Mouse (Mus musculus) liver, postnatal 0 days (tissue): Measurements from ENCODE around the gene Igf2bp3. TPM values are rescaled to one million over a fixed set of nuclear protein-coding genes. Genes with fewer than 3 reads are reported as not detected.

Experiments
- ATAC-seq: fragments of 200-750 bp; cut with Nextera tagmentation; 2 replicates; pipeline ENCODE4 v1.8.0; 2017; ENCODE audit warnings: mild to moderate bottlenecking, moderate library complexity
- DNase-seq: peaks from one replicate; pipeline ENCODE4 v3.0.0-alpha.2; 2016
- H3K27ac ChIP-seq: fragments of 300-500 bp; sonication (generic); 2 replicates; pipeline ENCODE4 v1.5.1; 2014; ENCODE audit warnings: antibody characterized with exemption, moderate library complexity, mild to moderate bottlenecking, low read depth
- H3K27me3 ChIP-seq: fragments of 300-500 bp; sonication (generic); 2 replicates; pipeline ENCODE4 v1.6.1; 2014; ENCODE audit warnings: low read length, control low read depth, mixed read lengths; ENCODE audit not compliant: insufficient read depth
- H3K36me3 ChIP-seq: fragments of 300-500 bp; sonication (generic); replicated peaks from 2 replicates; pipeline ENCODE4 v1.6.1; 2014; ENCODE audit warnings: mild to moderate bottlenecking, control low read depth, low read length, moderate library complexity, mixed read lengths; ENCODE audit not compliant: insufficient read depth
- H3K4me1 ChIP-seq: fragments of 300-500 bp; sonication (generic); 2 replicates; pipeline ENCODE4 v1.6.1; 2014; ENCODE audit warnings: antibody characterized with exemption, mild to moderate bottlenecking, control low read depth; ENCODE audit not compliant: insufficient read depth
- H3K4me2 ChIP-seq: fragments of 300-500 bp; sonication (generic); 2 replicates; pipeline ENCODE4 v1.6.1; 2014; ENCODE audit warnings: low read depth, mild to moderate bottlenecking, low read length, moderate library complexity, mixed read lengths
- H3K4me3 ChIP-seq: fragments of 300-500 bp; sonication (generic); 2 replicates; pipeline ENCODE4 v1.5.1; 2014; ENCODE audit warnings: low read depth, low read length
- H3K9ac ChIP-seq: fragments of 300-500 bp; sonication (generic); replicated peaks from 2 replicates; pipeline ENCODE4 v1.6.1; 2014; ENCODE audit warnings: mild to moderate bottlenecking, moderate library complexity
- H3K9me3 ChIP-seq: fragments of 300-500 bp; sonication (generic); 2 replicates; pipeline ENCODE4 v1.6.1; 2016; ENCODE audit warnings: mild to moderate bottlenecking, control low read depth, low read length, mixed read lengths
- CTCF ChIP-seq: sonication (generic); IDR thresholded peaks from 2 replicates; pipeline ENCODE4 v1.5.1; 2016; ENCODE audit warnings: antibody characterized with exemption, low read depth
- EP300 ChIP-seq: IDR thresholded peaks from 2 replicates; pipeline ENCODE4 v1.6.1; 2016; ENCODE audit warnings: antibody characterized with exemption, low read depth, mild to moderate bottlenecking
- WGBS: fragments of 180-500 bp; shearing (Covaris S2); extraction: QIAGEN DNeasy Blood & Tissue Kit; methylation state at CpG from one replicate; pipeline ENCODE4 v1.1.7; 2014; ENCODE audit not compliant: insufficient replicate concordance; 5-methylcytosine and 5-hydroxymethylcytosine counted together
- polyA plus RNA-seq: library from polyadenylated mRNA; unstranded; fragments of >200 nt; fragmentation: Nextera tagmentation; extraction: Ambion mirVana; gene quantifications from 2 replicates; pipeline ENCODE4 v1.2.1, GENCODE M21; 2015

Igf2bp3 gene
- polyA plus RNA-seq, 1 experiment from 2014 or later = 31.3 TPM

- Histone ChIP-seq H3K4me2 (no peak overlapping the region), H3K9ac (no peak overlapping the region), H3K27ac (no peak overlapping the region), H3K9me3 (no peaks in the 10 kb centered on the region), H3K36me3 (peaks cover 11% of the 10 kb centered on the region), H3K4me1 (no peaks in the 10 kb centered on the region), H3K27me3 (no peaks in the 10 kb centered on the region), H3K4me3 (no peak overlapping the region)
- 69% methylated on average over 1 of the region's 1 CpGs for WGBS
- ATAC-seq (no peak), DNase-seq (no peak)
- no peak for TF ChIP-seq CTCF
- no peak for TF ChIP-seq EP300
Measured at GRCm38 (mm10) chr6:49119462-49120135, 95.2 kb downstream of the Igf2bp3 start.

- WGBS = 73% methylated on average over 8 of the region's 8 CpGs
- Histone ChIP-seq H3K27me3 (no peaks in the 10 kb centered on the region), H3K27ac (no peak overlapping the region), H3K9me3 (no peaks in the 10 kb centered on the region), H3K9ac (no peak overlapping the region), H3K36me3 (peaks cover 14% of the 10 kb centered on the region), H3K4me3 (no peak overlapping the region), H3K4me2 (no peak overlapping the region), H3K4me1 (no peaks in the 10 kb centered on the region)
- TF ChIP-seq CTCF (no peak), EP300 (no peak)
- ATAC-seq (no peak), DNase-seq (no peak)
Measured at GRCm38 (mm10) chr6:49118446-49118845, 96.3 kb downstream of the Igf2bp3 start.

- ATAC-seq = no peak
- H3K36me3 ChIP-seq = peaks cover 14% of the 10 kb centered on the region
Measured at GRCm38 (mm10) chr6:49116241-49116640, 98.5 kb downstream of the Igf2bp3 start.

GRCm38 (mm10) chr6:49115550-49115949 is 99.2 kb downstream of the Igf2bp3 start:
- TF ChIP-seq CTCF (no peak), EP300 (no peak)
- Histone ChIP-seq H3K4me1 (no peaks in the 10 kb centered on the region), H3K9me3 (no peaks in the 10 kb centered on the region), H3K4me2 (no peak overlapping the region), H3K36me3 (peaks cover 14% of the 10 kb centered on the region), H3K9ac (no peak overlapping the region), H3K27me3 (no peaks in the 10 kb centered on the region), H3K27ac (no peak overlapping the region), H3K4me3 (no peak overlapping the region)
- ATAC-seq = no peak
- no peak for DNase-seq
- 67% methylated on average over 5 of the region's 5 CpGs for WGBS

More at GRCm38 (mm10) chr6:49116241-49116640, 98.5 kb downstream of the Igf2bp3 start:
- no peak for TF ChIP-seq CTCF
- no peak for TF ChIP-seq EP300
- no peak overlapping the region for H3K27ac ChIP-seq
- H3K4me3 ChIP-seq = no peak overlapping the region
- H3K27me3 ChIP-seq = no peaks in the 10 kb centered on the region
- no peak overlapping the region for H3K4me2 ChIP-seq
- no peak overlapping the region for H3K9ac ChIP-seq
- no peaks in the 10 kb centered on the region for H3K4me1 ChIP-seq
- 80% methylated on average over 8 of the region's 8 CpGs for WGBS
- no peak for DNase-seq
- no peaks in the 10 kb centered on the region for H3K9me3 ChIP-seq

GRCm38 (mm10) chr6:49114457-49114856 is 100.3 kb downstream of the Igf2bp3 start:
- H3K36me3 ChIP-seq = peaks cover 18% of the 10 kb centered on the region
- no peaks in the 10 kb centered on the region for H3K27me3 ChIP-seq
- TF ChIP-seq EP300 (no peak), CTCF (no peak)
- no peak overlapping the region for H3K4me3 ChIP-seq
- no peak overlapping the region for H3K27ac ChIP-seq
- H3K4me1 ChIP-seq = no peaks in the 10 kb centered on the region
- ATAC-seq (no peak), DNase-seq (no peak)
- WGBS = 86% methylated on average over 6 of the region's 6 CpGs
- no peaks in the 10 kb centered on the region for H3K9me3 ChIP-seq
- H3K4me2 ChIP-seq = no peak overlapping the region
- no peak overlapping the region for H3K9ac ChIP-seq

- Histone ChIP-seq H3K4me2 (no peak overlapping the region), H3K4me1 (no peaks in the 10 kb centered on the region), H3K36me3 (peaks cover 21% of the 10 kb centered on the region), H3K27ac (no peak overlapping the region), H3K9me3 (no peaks in the 10 kb centered on the region), H3K27me3 (no peaks in the 10 kb centered on the region), H3K4me3 (no peak overlapping the region), H3K9ac (no peak overlapping the region)
- TF ChIP-seq EP300 = no peak
- no peak for TF ChIP-seq CTCF
- DNase-seq = no peak
- 86% methylated on average over 7 of the region's 7 CpGs for WGBS
- no peak for ATAC-seq
Measured at GRCm38 (mm10) chr6:49113895-49114294, 100.9 kb downstream of the Igf2bp3 start.
